Mouse (Mus musculus): ENCODE measurements around the gene Tcf7l2. TPM values are rescaled to one million over a fixed set of nuclear protein-coding genes. Genes with fewer than 3 reads are reported as not detected.

Gene Tcf7l2
- polyA plus RNA-seq, 1 experiment: 10.3 TPM

- Histone ChIP-seq H3K36me3 (ENCODE audit: control insufficient read depth, insufficient read depth) (no peaks in the 10 kb centered on the region), H3K79me3 (ENCODE audit: low read depth) (peaks cover 2% of the 10 kb centered on the region), H3ac (ENCODE audit: control insufficient read depth, insufficient read length, low read depth) (no peak overlapping the region), H3K27me3 (ENCODE audit: control insufficient read depth, insufficient read depth, insufficient read length) (no peaks in the 10 kb centered on the region), H3K79me2 (ENCODE audit: control insufficient read depth, insufficient read depth) (peaks cover 17% of the 10 kb centered on the region), H3K4me3 (ENCODE audit: insufficient read depth, poor library complexity, severe bottlenecking) (no peak overlapping the region)
- no peak for TF ChIP-seq FOSL1 (IDR thresholded peaks at IDR 0.05; ENCODE audit: insufficient read depth, low read length, poor library complexity, severe bottlenecking)
- no peak for TF ChIP-seq CTCF (IDR thresholded peaks at IDR 0.05; ENCODE audit: control insufficient read depth, insufficient read depth, insufficient read length)
- no peak for TF ChIP-seq MYOG (IDR thresholded peaks at IDR 0.05; ENCODE audit: control insufficient read depth, extremely low read depth, insufficient read length)
- TF ChIP-seq MYOD1 (IDR thresholded peaks at IDR 0.05; ENCODE audit: control insufficient read depth, insufficient read length, low read depth): no peak
- TF ChIP-seq CEBPB (IDR thresholded peaks at IDR 0.05; ENCODE audit: low read depth): no peak
- TF ChIP-seq MAX (IDR thresholded peaks at IDR 0.05): no peak
- TF ChIP-seq USF1 (IDR thresholded peaks at IDR 0.05; ENCODE audit: low read depth): no peak
Observed at GRCm38 (mm10) chr19:55840499-55841121, 99.0 kb downstream of the Tcf7l2 start.

- Histone ChIP-seq H3K79me3 (ENCODE audit: low read depth) (peaks cover 2% of the 10 kb centered on the region), H3K79me2 (ENCODE audit: control insufficient read depth, insufficient read depth) (peaks cover 10% of the 10 kb centered on the region), H3ac (ENCODE audit: control insufficient read depth, insufficient read length, low read depth) (no peak overlapping the region), H3K4me3 (ENCODE audit: insufficient read depth, poor library complexity, severe bottlenecking) (no peak overlapping the region), H3K27me3 (ENCODE audit: control insufficient read depth, insufficient read depth, insufficient read length) (no peaks in the 10 kb centered on the region), H3K36me3 (ENCODE audit: control insufficient read depth, insufficient read depth) (no peaks in the 10 kb centered on the region)
- TF ChIP-seq MYOG (IDR thresholded peaks at IDR 0.05; ENCODE audit: control insufficient read depth, extremely low read depth, insufficient read length) (no peak), MYOD1 (IDR thresholded peaks at IDR 0.05; ENCODE audit: control insufficient read depth, insufficient read length, low read depth) (no peak), MAX (IDR thresholded peaks at IDR 0.05) (no peak), CEBPB (IDR thresholded peaks at IDR 0.05; ENCODE audit: low read depth) (no peak), CTCF (IDR thresholded peaks at IDR 0.05; ENCODE audit: control insufficient read depth, insufficient read depth, insufficient read length) (no peak), FOSL1 (IDR thresholded peaks at IDR 0.05; ENCODE audit: insufficient read depth, low read length, poor library complexity, severe bottlenecking) (no peak), USF1 (IDR thresholded peaks at IDR 0.05; ENCODE audit: low read depth) (no peak)
Observed at GRCm38 (mm10) chr19:55842046-55842445, 100.4 kb downstream of the Tcf7l2 start.

GRCm38 (mm10) chr19:55843111-55843887 lies 101.7 kb downstream of the Tcf7l2 start:
- no peak overlapping the region for H3K4me3 ChIP-seq (ENCODE audit: insufficient read depth, poor library complexity, severe bottlenecking)
- TF ChIP-seq MYOD1 (IDR thresholded peaks at IDR 0.05; ENCODE audit: control insufficient read depth, insufficient read length, low read depth) (no peak), MYOG (IDR thresholded peaks at IDR 0.05; ENCODE audit: control insufficient read depth, extremely low read depth, insufficient read length) (no peak), USF1 (IDR thresholded peaks at IDR 0.05; ENCODE audit: low read depth) (no peak), FOSL1 (IDR thresholded peaks at IDR 0.05; ENCODE audit: insufficient read depth, low read length, poor library complexity, severe bottlenecking) (no peak), CEBPB (IDR thresholded peaks at IDR 0.05; ENCODE audit: low read depth) (no peak), CTCF (IDR thresholded peaks at IDR 0.05; ENCODE audit: control insufficient read depth, insufficient read depth, insufficient read length) (no peak)
- no peak overlapping the region for H3ac ChIP-seq (ENCODE audit: control insufficient read depth, insufficient read length, low read depth)
- H3K79me2 ChIP-seq (ENCODE audit: control insufficient read depth, insufficient read depth): peaks cover 10% of the 10 kb centered on the region
- no peaks in the 10 kb centered on the region for H3K79me3 ChIP-seq (ENCODE audit: low read depth)
- no peaks in the 10 kb centered on the region for H3K27me3 ChIP-seq (ENCODE audit: control insufficient read depth, insufficient read depth, insufficient read length)
- H3K36me3 ChIP-seq (ENCODE audit: control insufficient read depth, insufficient read depth): peaks cover 5% of the 10 kb centered on the region

- Histone ChIP-seq H3K36me3 (ENCODE audit: control insufficient read depth, insufficient read depth) (peaks cover 5% of the 10 kb centered on the region), H3ac (ENCODE audit: control insufficient read depth, insufficient read length, low read depth) (no peak overlapping the region), H3K79me3 (ENCODE audit: low read depth) (no peaks in the 10 kb centered on the region), H3K79me2 (ENCODE audit: control insufficient read depth, insufficient read depth) (peaks cover 23% of the 10 kb centered on the region), H3K27me3 (ENCODE audit: control insufficient read depth, insufficient read depth, insufficient read length) (no peaks in the 10 kb centered on the region), H3K4me3 (ENCODE audit: insufficient read depth, poor library complexity, severe bottlenecking) (no peak overlapping the region)
- TF ChIP-seq FOSL1 (IDR thresholded peaks at IDR 0.05; ENCODE audit: insufficient read depth, low read length, poor library complexity, severe bottlenecking): no peak
- no peak for TF ChIP-seq MYOG (IDR thresholded peaks at IDR 0.05; ENCODE audit: control insufficient read depth, extremely low read depth, insufficient read length)
- TF ChIP-seq CTCF (IDR thresholded peaks at IDR 0.05; ENCODE audit: control insufficient read depth, insufficient read depth, insufficient read length): no peak
- no peak for TF ChIP-seq USF1 (IDR thresholded peaks at IDR 0.05; ENCODE audit: low read depth)
- no peak for TF ChIP-seq CEBPB (IDR thresholded peaks at IDR 0.05; ENCODE audit: low read depth)
- no peak for TF ChIP-seq MAX (IDR thresholded peaks at IDR 0.05)
- TF ChIP-seq MYOD1 (IDR thresholded peaks at IDR 0.05; ENCODE audit: control insufficient read depth, insufficient read length, low read depth): no peak
Observed at GRCm38 (mm10) chr19:55845702-55846101, 104.1 kb downstream of the Tcf7l2 start.

- Histone ChIP-seq H3K4me3 (ENCODE audit: insufficient read depth, poor library complexity, severe bottlenecking) (no peak overlapping the region), H3K79me3 (ENCODE audit: low read depth) (no peaks in the 10 kb centered on the region), H3K27me3 (ENCODE audit: control insufficient read depth, insufficient read depth, insufficient read length) (no peaks in the 10 kb centered on the region), H3K36me3 (ENCODE audit: control insufficient read depth, insufficient read depth) (peaks cover 5% of the 10 kb centered on the region), H3ac (ENCODE audit: control insufficient read depth, insufficient read length, low read depth) (no peak overlapping the region), H3K79me2 (ENCODE audit: control insufficient read depth, insufficient read depth) (peaks cover 19% of the 10 kb centered on the region)
- no peak for TF ChIP-seq CTCF (IDR thresholded peaks at IDR 0.05; ENCODE audit: control insufficient read depth, insufficient read depth, insufficient read length)
- TF ChIP-seq FOSL1 (IDR thresholded peaks at IDR 0.05; ENCODE audit: insufficient read depth, low read length, poor library complexity, severe bottlenecking): no peak
- TF ChIP-seq CEBPB (IDR thresholded peaks at IDR 0.05; ENCODE audit: low read depth): no peak
- no peak for TF ChIP-seq MAX (IDR thresholded peaks at IDR 0.05)
- no peak for TF ChIP-seq MYOG (IDR thresholded peaks at IDR 0.05; ENCODE audit: control insufficient read depth, extremely low read depth, insufficient read length)
- no peak for TF ChIP-seq USF1 (IDR thresholded peaks at IDR 0.05; ENCODE audit: low read depth)
- no peak for TF ChIP-seq MYOD1 (IDR thresholded peaks at IDR 0.05; ENCODE audit: control insufficient read depth, insufficient read length, low read depth)
Observed at GRCm38 (mm10) chr19:55846256-55846655, 104.6 kb downstream of the Tcf7l2 start.
